17 mouse cellular contexts compared by ENCODE assay signal in genomic region chr8:123033431-123033830, GRCm38 (mm10). TPM values are rescaled to one million over a fixed set of nuclear protein-coding genes. Genes with fewer than 3 reads are reported as not detected.
DNase-seq lines count a peak whose midpoint lies in the region; ATAC-seq and TF ChIP-seq lines count a peak whose summit lies in the region.
"Had no signal": no experiment of that assay in that cellular context is flagged by ENCODE, and none has a peak within 500 bp of the region (broad histone marks: within the 10 kb centered on the region; RNA-seq: fewer than 3 reads in every experiment).

No protein-coding gene starts in this region.

- H3K9me3 ChIP-seq in liver, embryonic 13.5 days (replicated peaks), result no peaks in the 10 kb centered on the region
- H3K9me3 ChIP-seq in stomach, embryonic 16.5 days (replicated peaks; ENCODE audit: control insufficient read depth, low read length), result no peaks in the 10 kb centered on the region
- no peaks in the 10 kb centered on the region for H3K9me3 ChIP-seq in intestine, postnatal 0 days (ENCODE audit: control insufficient read depth)
- H3K9me3 ChIP-seq: limb, embryonic 13.5 days had no signal

- intact Hi-C loops in left cerebral cortex, postnatal 36 days (cut with DNase I), result no loop called here

- no peaks in the 10 kb centered on the region for H3K36me3 ChIP-seq in spleen, adult 2 months (ENCODE audit: control insufficient read depth, insufficient read depth, low read length)
- 0 out of 2 replicates have a peak, but pooled peaks cover 5% of the 10 kb centered on the region for H3K36me3 ChIP-seq in liver, embryonic 13.5 days
- no peaks in the 10 kb centered on the region for H3K36me3 ChIP-seq in stomach, embryonic 16.5 days (ENCODE audit: control insufficient read depth, insufficient read depth, low read length)
- no peaks in the 10 kb centered on the region for H3K36me3 ChIP-seq in intestine, postnatal 0 days (ENCODE audit: control insufficient read depth, insufficient read depth)
- H3K36me3 ChIP-seq: limb, embryonic 13.5 days had no signal

- no peak for TF ChIP-seq POLR2A in spleen, adult 2 months (IDR thresholded peaks at IDR 0.05; ENCODE audit: low read depth, low read length)

- TF ChIP-seq CTCF in spleen, adult 2 months (IDR thresholded peaks at IDR 0.05; ENCODE audit: extremely low read depth, insufficient read depth, insufficient read length, insufficient replicate concordance), result no peak
- TF ChIP-seq CTCF in intestine, postnatal 0 days (IDR thresholded peaks at IDR 0.05; ENCODE audit: low read depth), result no peak

- H3K4me1 ChIP-seq in spleen, adult 2 months (ENCODE audit: control insufficient read depth, insufficient read depth, insufficient read length), result peaks cover 47% of the 10 kb centered on the region
- peaks cover 90% of the 10 kb centered on the region for H3K4me1 ChIP-seq in liver, embryonic 13.5 days (replicated peaks)
- peaks cover 32% of the 10 kb centered on the region for H3K4me1 ChIP-seq in stomach, embryonic 16.5 days (ENCODE audit: control insufficient read depth, insufficient read depth, low read length)
- H3K4me1 ChIP-seq in intestine, postnatal 0 days (replicated peaks; ENCODE audit: control insufficient read depth, insufficient read depth, low read length), result 0 out of 2 replicates have a peak, but pooled peaks cover 3% of the 10 kb centered on the region

- peak overlapping the region; percentile 92 for H3K27ac ChIP-seq in spleen, adult 2 months (ENCODE audit: insufficient read depth, low read length)
- H3K27ac ChIP-seq in liver, embryonic 13.5 days, result peak overlapping the region; percentile 68
- H3K27ac ChIP-seq in stomach, embryonic 16.5 days (ENCODE audit: low read length), result peak overlapping the region; percentile 3; the same call in 1 of the 2 replicates
- H3K27ac ChIP-seq in intestine, postnatal 0 days (ENCODE audit: low read depth, low read length), result no peak overlapping the region
- H3K27ac ChIP-seq: limb, embryonic 13.5 days had no signal

- ATAC-seq in liver, embryonic 13.5 days (ENCODE audit: low read depth), result no peak
- no peak for ATAC-seq in stomach, embryonic 16.5 days (ENCODE audit: insufficient read depth, low FRiP score)
- no peak for ATAC-seq in intestine, postnatal 0 days
- ATAC-seq: hindbrain, embryonic 16.5 days; midbrain, embryonic 16.5 days had no signal

- DNase-seq in heart, adult 11 months, result peak; percentile 52
- no peak for DNase-seq in heart, adult 9 months (ENCODE audit: low spot score in 2 of 2)
- no peak for DNase-seq in spleen, adult 2 months (ENCODE audit: low read depth in 1 of 2, low spot score in 2 of 2)
- DNase-seq in spleen, adult 18-20 months, result no peak
- DNase-seq in liver, embryonic 13.5 days, result no peak
- no peak for DNase-seq in left cerebral cortex, postnatal 36 days (ENCODE audit: low spot score in 2 of 2)
- DNase-seq: cerebellum, adult 11-12 months; cerebellum, postnatal 36 days; gastrocnemius, postnatal 25 days; heart, postnatal 10 days; kidney, adult 9 months; right cerebral cortex, postnatal 14 days had no signal

- peak overlapping the region; percentile 8; the same call in 1 of the 2 replicates for H3K4me3 ChIP-seq in spleen, adult 2 months (ENCODE audit: extremely low read depth, insufficient read depth, insufficient read length)
- H3K4me3 ChIP-seq in liver, embryonic 13.5 days (replicated peaks), result no peak overlapping the region
- no peak overlapping the region for H3K4me3 ChIP-seq in stomach, embryonic 16.5 days (replicated peaks; ENCODE audit: low read length)
- no peak overlapping the region for H3K4me3 ChIP-seq in intestine, postnatal 0 days (ENCODE audit: low read depth, low read length)
- H3K4me3 ChIP-seq: limb, embryonic 13.5 days had no signal

- H3K27me3 ChIP-seq in spleen, adult 2 months (ENCODE audit: control insufficient read depth, insufficient read depth, low read length), result no peaks in the 10 kb centered on the region
- no peaks in the 10 kb centered on the region for H3K27me3 ChIP-seq in liver, embryonic 13.5 days
- no peaks in the 10 kb centered on the region for H3K27me3 ChIP-seq in stomach, embryonic 16.5 days (ENCODE audit: control insufficient read depth, insufficient read depth, low read length)
- H3K27me3 ChIP-seq in intestine, postnatal 0 days (replicated peaks; ENCODE audit: control insufficient read depth, insufficient read depth, low read length), result no peaks in the 10 kb centered on the region
- H3K27me3 ChIP-seq: limb, embryonic 13.5 days had no signal

- peak overlapping the region; percentile 12 for H3K4me2 ChIP-seq in liver, embryonic 13.5 days
- no peak overlapping the region for H3K4me2 ChIP-seq in stomach, embryonic 16.5 days (ENCODE audit: low read depth, low read length)
- no peak overlapping the region for H3K4me2 ChIP-seq in intestine, postnatal 0 days (replicated peaks; ENCODE audit: low read depth)
- H3K4me2 ChIP-seq: limb, embryonic 13.5 days had no signal

- H3K9ac ChIP-seq in liver, embryonic 13.5 days, result 0 out of 2 replicates have a peak overlapping the region, but pooled peaks have one; percentile 29
- H3K9ac ChIP-seq in stomach, embryonic 16.5 days (ENCODE audit: low read length), result no peak overlapping the region
- no peak overlapping the region for H3K9ac ChIP-seq in intestine, postnatal 0 days (ENCODE audit: low read depth, low read length)
- H3K9ac ChIP-seq: limb, embryonic 13.5 days had no signal

RNA-seq across cellular contexts. Expression of gene Ankrd11, which starts 8.6 kb away (rescaled TPM):
- 76.3 and 77.7 TPM in 2 replicates for polyA plus RNA-seq in spleen, adult 2 months (2012; rRNA removed)
- 10.7 and 13.6 TPM in 2 replicates for polyA plus RNA-seq in liver, embryonic 13.5 days (2015; fragmentation: Nextera tagmentation; extraction: Ambion mirVana)
- polyA plus RNA-seq in stomach, embryonic 16.5 days (2015; fragmentation: Nextera tagmentation; extraction: Ambion mirVana), result 23.1 and 24.6 TPM in 2 replicates
- total RNA-seq in left cerebral cortex, postnatal 36 days (2021), result 100 to 1,000 TPM; 145 to 177 TPM
- polyA plus RNA-seq in intestine, postnatal 0 days (2015; fragmentation: Nextera tagmentation; extraction: Ambion mirVana), result 41.2 and 47.9 TPM in 2 replicates

RNA-seq across cellular contexts. Expression of gene Spg7, which starts 29.3 kb away (rescaled TPM):
- 62.6 and 74.1 TPM in 2 replicates for polyA plus RNA-seq in spleen, adult 2 months (2012; rRNA removed)
- 25.3 and 25.7 TPM in 2 replicates for polyA plus RNA-seq in liver, embryonic 13.5 days (2015; fragmentation: Nextera tagmentation; extraction: Ambion mirVana)
- 43.0 and 44.8 TPM in 2 replicates for polyA plus RNA-seq in stomach, embryonic 16.5 days (2015; fragmentation: Nextera tagmentation; extraction: Ambion mirVana)
- 10 to 100 TPM; 58.2 to 62.2 TPM for total RNA-seq in left cerebral cortex, postnatal 36 days (2021)
- polyA plus RNA-seq in intestine, postnatal 0 days (2015; fragmentation: Nextera tagmentation; extraction: Ambion mirVana), result 44.7 and 46.1 TPM in 2 replicates
